Mouse (Mus musculus): ENCODE data around the gene Col28a1. TPM values are rescaled to one million over a fixed set of nuclear protein-coding genes. Genes with fewer than 3 reads are reported as not detected.
A peak's percentile ranks its signal among the peaks of the same experiment; 100 is the strongest.

The Col28a1 gene
- polyA plus RNA-seq, 1 experiment, result 0.52 TPM

GRCm38 (mm10) chr6:8105870-8106706 lies 86.3 kb downstream of the Col28a1 start:
- TF ChIP-seq CTCF (IDR thresholded peaks at IDR 0.05; ENCODE audit: borderline replicate concordance, insufficient read depth, low read depth, low read length) (no peak), POLR2A (IDR thresholded peaks at IDR 0.05; ENCODE audit: borderline replicate concordance, insufficient read depth, low read length) (no peak)
- Histone ChIP-seq H3K4me1 (ENCODE audit: control insufficient read depth, insufficient read depth, low read length) (no peaks in the 10 kb centered on the region), H3K4me3 (replicated peaks; ENCODE audit: insufficient read depth, low read depth, low read length) (no peak overlapping the region), H3K27ac (ENCODE audit: insufficient read depth, low read length) (no peak overlapping the region), H3K27me3 (ENCODE audit: control insufficient read depth, insufficient read depth, low read length) (no peaks in the 10 kb centered on the region)
- DNase-seq, result no peak
- WGBS, result 61% methylated on average over 10 of the region's 10 CpGs

- Histone ChIP-seq H3K27me3 (ENCODE audit: control insufficient read depth, insufficient read depth, low read length) (no peaks in the 10 kb centered on the region), H3K4me1 (ENCODE audit: control insufficient read depth, insufficient read depth, low read length) (no peaks in the 10 kb centered on the region), H3K4me3 (replicated peaks; ENCODE audit: insufficient read depth, low read depth, low read length) (no peak overlapping the region), H3K27ac (ENCODE audit: insufficient read depth, low read length) (no peak overlapping the region)
- TF ChIP-seq CTCF (IDR thresholded peaks at IDR 0.05; ENCODE audit: borderline replicate concordance, insufficient read depth, low read depth, low read length) (no peak), POLR2A (IDR thresholded peaks at IDR 0.05; ENCODE audit: borderline replicate concordance, insufficient read depth, low read length) (no peak)
- no peak for DNase-seq
Measured at GRCm38 (mm10) chr6:8101224-8101623, 91.2 kb downstream of the Col28a1 start.

DNA sequence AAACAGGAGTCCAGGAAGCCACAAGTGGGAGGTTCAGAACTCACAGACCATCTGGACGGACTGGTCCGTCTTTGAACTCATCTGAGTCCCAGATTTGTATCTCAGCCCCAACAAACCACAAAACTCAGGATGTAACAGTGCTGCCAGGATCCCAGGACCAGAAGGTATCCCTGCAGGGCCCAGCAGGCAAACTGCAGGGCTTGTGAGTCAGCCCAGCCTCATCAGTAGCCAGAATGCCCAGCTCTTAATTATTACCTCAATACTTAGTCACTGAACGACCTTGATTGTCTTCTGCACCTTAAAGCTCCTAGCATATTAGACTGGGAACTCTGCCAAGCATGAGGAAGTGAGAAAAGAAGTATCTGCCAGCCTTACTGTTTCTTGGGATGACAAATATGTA lies 96.6 kb downstream of the Col28a1 start:
- WGBS, result 8% methylated on average over 3 of the region's 3 CpGs
- H3K27me3 ChIP-seq (ENCODE audit: control insufficient read depth, insufficient read depth, low read length), result no peaks in the 10 kb centered on the region
- DNase-seq, result peak; percentile 78 to 91
- no peak overlapping the region for H3K4me3 ChIP-seq (replicated peaks; ENCODE audit: insufficient read depth, low read depth, low read length)
- no peak overlapping the region for H3K27ac ChIP-seq (ENCODE audit: insufficient read depth, low read length)
- no peaks in the 10 kb centered on the region for H3K4me1 ChIP-seq (ENCODE audit: control insufficient read depth, insufficient read depth, low read length)
- TF ChIP-seq CTCF (IDR thresholded peaks at IDR 0.05; ENCODE audit: borderline replicate concordance, insufficient read depth, low read depth, low read length), result no peak

GRCm38 (mm10) chr6:8094160-8094953 lies 98.1 kb downstream of the Col28a1 start:
- WGBS, result 79% methylated on average over 8 of the region's 8 CpGs
- H3K4me1 ChIP-seq (ENCODE audit: control insufficient read depth, insufficient read depth, low read length), result no peaks in the 10 kb centered on the region
- no peak for DNase-seq
- no peak overlapping the region for H3K27ac ChIP-seq (ENCODE audit: insufficient read depth, low read length)
- TF ChIP-seq CTCF (IDR thresholded peaks at IDR 0.05; ENCODE audit: borderline replicate concordance, insufficient read depth, low read depth, low read length) (no peak), POLR2A (IDR thresholded peaks at IDR 0.05; ENCODE audit: borderline replicate concordance, insufficient read depth, low read length) (no peak)
- no peak overlapping the region for H3K4me3 ChIP-seq (replicated peaks; ENCODE audit: insufficient read depth, low read depth, low read length)
- no peaks in the 10 kb centered on the region for H3K27me3 ChIP-seq (ENCODE audit: control insufficient read depth, insufficient read depth, low read length)

GRCm38 (mm10) chr6:8093556-8093955 lies 98.9 kb downstream of the Col28a1 start:
- no peak for DNase-seq
- TF ChIP-seq CTCF (IDR thresholded peaks at IDR 0.05; ENCODE audit: borderline replicate concordance, insufficient read depth, low read depth, low read length), result no peak
- TF ChIP-seq POLR2A (IDR thresholded peaks at IDR 0.05; ENCODE audit: borderline replicate concordance, insufficient read depth, low read length), result no peak
- Histone ChIP-seq H3K4me1 (ENCODE audit: control insufficient read depth, insufficient read depth, low read length) (no peaks in the 10 kb centered on the region), H3K27me3 (ENCODE audit: control insufficient read depth, insufficient read depth, low read length) (no peaks in the 10 kb centered on the region), H3K27ac (ENCODE audit: insufficient read depth, low read length) (no peak overlapping the region), H3K4me3 (replicated peaks; ENCODE audit: insufficient read depth, low read depth, low read length) (no peak overlapping the region)
- WGBS, result 96% methylated on average over 7 of the region's 7 CpGs

GRCm38 (mm10) chr6:8086847-8087246 lies 105.6 kb downstream of the Col28a1 start:
- DNase-seq, result peak in 1 of 2 experiments; percentile 14
- H3K27me3 ChIP-seq (ENCODE audit: control insufficient read depth, insufficient read depth, low read length), result no peaks in the 10 kb centered on the region
- WGBS, result 69% methylated on average over 3 of the region's 3 CpGs
- H3K4me3 ChIP-seq (replicated peaks; ENCODE audit: insufficient read depth, low read depth, low read length), result no peak overlapping the region
- peaks cover 2% of the 10 kb centered on the region; the same call in 1 of the 2 replicates for H3K4me1 ChIP-seq (ENCODE audit: control insufficient read depth, insufficient read depth, low read length)
- no peak for TF ChIP-seq POLR2A (IDR thresholded peaks at IDR 0.05; ENCODE audit: borderline replicate concordance, insufficient read depth, low read length)
- TF ChIP-seq CTCF (IDR thresholded peaks at IDR 0.05; ENCODE audit: borderline replicate concordance, insufficient read depth, low read depth, low read length), result peak; percentile 37; the same call in 1 of the 2 replicates
- H3K27ac ChIP-seq (ENCODE audit: insufficient read depth, low read length), result no peak overlapping the region

DNA sequence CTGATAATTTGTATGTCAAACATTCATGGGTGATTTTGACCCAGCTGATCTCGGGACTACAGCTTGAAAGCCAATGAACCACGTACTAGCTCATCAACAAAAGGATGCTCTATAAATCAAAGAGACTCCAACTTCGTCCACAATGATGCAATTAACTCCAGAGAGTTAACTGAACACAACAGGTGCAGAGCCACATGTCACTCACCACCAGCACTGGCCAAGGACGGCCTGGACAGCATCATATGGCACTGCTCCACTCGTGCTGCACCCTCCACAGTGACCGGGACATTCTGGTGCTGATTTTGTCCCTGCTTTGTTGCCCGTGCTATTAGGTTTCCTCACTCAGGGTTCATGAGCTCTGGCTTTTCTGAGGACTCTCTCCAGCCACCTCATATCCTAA lies 107.6 kb downstream of the Col28a1 start:
- no peak overlapping the region for H3K4me3 ChIP-seq (replicated peaks; ENCODE audit: insufficient read depth, low read depth, low read length)
- no peaks in the 10 kb centered on the region for H3K27me3 ChIP-seq (ENCODE audit: control insufficient read depth, insufficient read depth, low read length)
- WGBS, result 35% methylated on average over 7 of the region's 7 CpGs
- H3K4me1 ChIP-seq (ENCODE audit: control insufficient read depth, insufficient read depth, low read length), result peaks cover 2% of the 10 kb centered on the region; the same call in 1 of the 2 replicates
- H3K27ac ChIP-seq (ENCODE audit: insufficient read depth, low read length), result no peak overlapping the region
- no peak for TF ChIP-seq POLR2A (IDR thresholded peaks at IDR 0.05; ENCODE audit: borderline replicate concordance, insufficient read depth, low read length)
- no peak for TF ChIP-seq CTCF (IDR thresholded peaks at IDR 0.05; ENCODE audit: borderline replicate concordance, insufficient read depth, low read depth, low read length)
- peak in 1 of 2 experiments; percentile 29 for DNase-seq
